Mouse (Mus musculus) left cerebral cortex, postnatal 25 days (tissue): ENCODE data around the gene Cnot6. TPM values are rescaled to one million over a fixed set of nuclear protein-coding genes. Genes with fewer than 3 reads are reported as not detected.

ENCODE experiments used
- DNase-seq, 2 experiments: peaks; one replicate each; pipeline ENCODE4 v3.0.0; 2022; ENCODE audit warnings: low spot score in 2 of 2, mixed read lengths in 1 of 2
- intact Hi-C: fragments of 180-260 bp; cut with DNase I; formaldehyde crosslinking; loops from one replicate; pipeline ENCODE4 v1.15.1; 2025
- total RNA-seq, 2 experiments: library from RNA; stranded (reverse); gene quantifications; 2 replicates each; pipeline ENCODE4 v1.2.3; 2021

The Cnot6 gene
- total RNA-seq, result 10 to 100 TPM; 44.7 to 51.6 TPM

DNA sequence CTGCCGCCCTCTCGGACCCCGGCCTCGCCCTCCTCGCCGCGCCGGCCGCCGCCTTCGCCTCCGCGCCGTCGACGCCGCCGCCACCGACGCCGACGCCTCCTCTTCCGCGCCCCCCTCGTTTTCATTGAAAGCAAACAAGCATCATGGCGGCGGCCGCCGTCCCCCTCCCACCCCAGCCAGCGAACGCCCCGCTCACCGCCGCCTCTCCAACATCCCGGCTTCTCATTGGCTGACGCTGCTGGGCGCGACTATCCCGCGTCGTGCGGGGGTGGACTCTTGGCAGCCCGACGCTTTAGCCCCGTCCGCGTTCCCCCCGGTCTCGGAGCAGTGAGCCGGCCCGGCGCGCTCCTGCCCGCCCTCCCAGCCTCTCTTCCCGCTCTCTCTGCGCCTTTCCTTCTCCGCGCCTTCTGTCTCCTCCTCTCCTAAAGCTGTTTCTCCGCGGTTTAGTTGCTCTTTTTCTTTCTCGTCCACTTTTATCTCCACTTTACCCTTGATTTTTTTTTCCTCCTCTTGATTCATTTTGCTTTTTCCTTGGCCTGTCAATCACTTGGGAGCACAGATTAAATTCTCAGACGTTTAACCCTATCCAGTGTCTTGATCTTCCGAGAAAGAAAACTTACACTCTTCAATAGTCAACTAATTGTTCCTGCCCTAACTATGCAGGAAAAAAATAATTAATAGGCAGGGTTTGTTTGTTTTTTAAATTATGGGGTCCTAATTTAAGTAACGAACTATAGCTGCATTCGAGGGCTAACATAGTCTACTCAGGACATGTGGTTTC is at the start of gene Cnot6:
Gene Cnot6, minus strand, starts transcription at position 169 of the 781 bp plus-strand sequence.
- peak; percentile 98 for DNase-seq
- intact Hi-C loops, result loop anchor here (5.0 to 10.0 kb wide), 2 partner anchors 135 to 252 kb away; partner anchors contain the start of gene Mapk9

DNA sequence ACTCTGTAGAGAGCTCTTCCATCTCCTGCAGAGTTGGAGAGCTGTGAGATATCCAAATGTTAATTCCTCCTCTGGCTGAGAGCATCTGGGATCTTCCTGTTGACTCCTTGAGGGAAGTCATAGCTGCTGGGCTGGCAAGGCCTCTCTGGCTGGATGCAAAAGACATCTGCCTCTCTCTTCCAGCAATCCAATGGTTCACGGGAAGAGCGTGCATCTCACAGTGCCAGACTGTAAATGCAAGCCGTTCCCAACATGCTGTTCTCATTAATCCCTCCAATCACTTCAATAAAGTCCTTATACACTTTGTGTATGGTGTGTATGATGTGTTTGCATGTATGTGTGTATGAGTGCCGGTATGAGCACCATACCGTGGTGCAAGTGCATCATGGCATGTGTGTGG is 48.6 kb upstream of the Cnot6 start:
- intact Hi-C loops, result no loop called here

DNA sequence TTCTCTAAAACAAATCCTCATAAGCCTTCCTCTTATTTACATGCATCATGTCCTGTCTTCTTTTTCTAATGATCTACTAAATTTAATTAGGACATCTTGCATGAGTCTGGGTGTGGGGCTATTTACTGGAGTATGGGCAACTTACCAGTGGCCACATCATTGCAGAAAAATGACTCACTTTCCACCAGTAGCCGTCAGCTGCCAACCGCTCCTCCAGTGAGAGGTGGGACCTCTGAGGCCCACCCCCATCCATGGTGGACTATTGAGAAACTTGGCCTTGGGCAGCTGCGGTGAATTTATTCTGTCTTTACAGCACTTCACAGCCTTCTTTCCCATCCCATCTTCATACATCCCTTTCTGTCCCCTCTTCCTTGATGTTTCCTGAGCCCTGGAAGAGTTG is 45.6 kb upstream of the Cnot6 start:
- intact Hi-C loops, result no loop called here
- no peak for DNase-seq

More for the DNA sequence above, 48.6 kb upstream of the Cnot6 start:
- no peak for DNase-seq

DNA sequence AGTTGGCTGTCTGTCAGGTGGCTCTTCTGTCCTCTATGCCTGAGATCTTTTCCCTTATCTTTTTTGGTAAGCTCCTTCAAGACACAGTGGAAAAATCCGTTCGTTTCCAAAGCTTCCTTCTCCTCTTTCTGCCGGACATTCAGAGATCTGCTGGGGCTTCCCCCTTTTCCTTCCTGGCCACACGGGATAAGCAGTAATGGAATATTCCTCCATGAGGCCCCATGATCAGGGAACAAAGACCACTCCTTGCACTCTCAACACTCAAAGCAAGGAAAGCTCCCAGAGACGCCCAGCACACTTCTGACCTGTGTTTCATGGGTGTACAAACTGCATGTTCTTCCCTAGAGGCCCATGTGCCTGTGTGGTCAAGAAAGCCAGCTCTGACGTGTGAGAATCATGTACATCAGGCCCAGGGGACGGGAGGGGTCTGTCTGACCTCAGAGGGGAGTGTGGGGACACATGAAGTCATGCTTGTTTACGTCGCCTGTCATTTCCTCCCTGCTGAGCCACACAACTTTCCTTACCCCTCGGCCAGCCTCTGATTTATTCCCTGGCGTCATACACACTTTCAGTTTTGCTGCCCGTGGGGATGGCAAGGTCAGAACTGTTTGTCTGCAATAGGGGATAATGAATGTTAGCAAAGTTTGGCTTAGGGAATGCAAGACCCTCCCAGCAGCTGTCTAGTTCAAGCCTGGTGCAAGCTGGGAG is 42.6 kb upstream of the Cnot6 start:
- intact Hi-C loops, result no loop called here
- DNase-seq, result no peak

DNA sequence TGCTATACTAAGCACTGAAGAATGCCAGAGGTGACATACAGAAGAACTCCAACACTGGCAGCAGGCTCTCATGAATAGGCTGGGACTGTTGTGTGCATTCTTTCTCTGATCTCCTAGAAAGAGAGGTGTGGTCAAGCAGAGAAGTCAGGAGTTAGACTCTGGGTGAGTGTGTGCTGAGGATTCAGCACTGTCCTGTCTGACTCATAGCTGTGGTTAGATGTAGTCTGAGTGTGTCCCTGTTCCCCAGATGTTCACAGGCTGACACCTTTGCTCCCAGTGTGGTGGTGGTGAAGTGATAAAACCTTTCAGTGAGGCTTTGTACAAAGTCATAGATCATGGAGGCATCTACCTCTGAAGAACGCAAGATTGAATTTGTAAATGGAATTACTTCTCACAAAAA is 34.2 kb upstream of the Cnot6 start:
- intact Hi-C loops, result no loop called here
- DNase-seq, result no peak

DNA sequence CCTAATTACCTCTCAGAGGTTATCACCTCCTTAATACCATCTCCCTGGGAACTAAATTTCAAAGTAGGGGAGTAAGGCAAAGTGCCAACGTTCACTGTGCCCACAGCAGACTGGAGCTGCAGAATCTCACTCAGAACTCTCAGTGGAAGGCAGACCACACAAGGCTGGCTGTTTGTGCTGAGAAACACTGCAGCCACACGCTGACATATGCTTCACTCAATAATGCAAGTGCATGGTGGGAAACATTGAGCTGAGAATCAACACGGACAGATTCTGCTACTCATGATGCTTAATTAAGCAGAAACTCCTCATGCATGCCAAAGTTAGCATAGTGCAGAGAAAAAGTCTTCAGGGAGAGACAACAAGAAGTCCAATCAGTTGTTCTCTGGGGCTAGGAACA is 33.3 kb upstream of the Cnot6 start:
- intact Hi-C loops, result no loop called here
- DNase-seq, result no peak

DNA sequence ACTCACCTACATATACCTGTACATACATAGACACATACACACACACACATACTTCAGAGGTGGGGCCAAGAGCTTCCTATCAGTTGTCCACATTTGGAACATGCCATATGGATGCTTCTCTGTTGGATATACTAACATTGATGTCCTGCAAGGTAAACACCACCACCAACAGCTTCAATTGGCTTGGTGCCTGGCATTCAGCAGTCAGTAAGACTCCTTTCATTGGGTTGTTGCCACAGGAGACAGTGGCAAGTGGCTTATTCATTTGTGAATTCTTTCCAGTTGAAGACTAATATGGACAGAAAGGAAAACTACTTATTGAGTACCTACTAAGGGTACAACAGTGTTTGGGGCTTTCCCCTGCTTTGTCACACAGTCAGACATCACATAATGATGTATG is 32.5 kb upstream of the Cnot6 start:
- no peak for DNase-seq
- intact Hi-C loops, result no loop called here

DNA sequence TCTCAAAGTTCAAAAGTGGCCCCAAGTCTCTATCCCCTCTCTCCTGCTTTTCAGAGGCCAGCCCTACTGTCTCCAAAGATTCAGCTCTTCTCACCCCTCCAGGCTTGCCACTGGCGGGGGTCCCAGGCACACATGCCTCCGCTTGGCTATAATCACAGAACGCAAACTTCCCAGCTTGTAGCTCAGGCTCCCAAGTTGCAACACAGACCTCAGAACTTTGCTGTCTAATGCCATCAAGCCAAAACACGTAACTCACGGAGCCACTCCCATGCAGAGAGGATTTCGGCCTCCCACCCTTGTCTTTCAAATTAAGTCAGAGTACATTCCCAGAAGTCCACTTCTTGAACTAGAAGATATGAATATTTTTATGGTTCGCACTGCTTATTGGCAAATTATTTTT is 31.1 kb upstream of the Cnot6 start:
- intact Hi-C loops, result no loop called here
- DNase-seq, result no peak

DNA sequence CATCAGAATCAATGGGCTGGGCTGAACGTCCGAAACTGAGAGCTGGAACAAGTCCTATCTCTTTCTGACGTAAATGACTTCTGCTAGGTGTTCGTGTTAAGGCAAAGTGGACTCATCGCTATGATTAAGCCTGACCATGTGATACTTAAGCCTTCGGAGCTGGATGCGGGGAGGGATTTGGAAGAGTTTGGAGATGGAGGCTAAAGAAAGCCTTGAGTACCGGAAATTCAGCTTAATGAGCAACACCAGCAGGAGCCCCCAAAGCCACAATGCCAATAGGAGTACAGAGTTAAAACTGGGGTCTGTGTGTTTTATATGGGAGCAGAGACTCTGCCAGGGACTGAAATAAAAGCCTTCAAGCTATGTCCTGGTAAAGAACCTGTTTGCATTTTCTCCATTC is 29.7 kb upstream of the Cnot6 start:
- intact Hi-C loops, result no loop called here
- no peak for DNase-seq

DNA sequence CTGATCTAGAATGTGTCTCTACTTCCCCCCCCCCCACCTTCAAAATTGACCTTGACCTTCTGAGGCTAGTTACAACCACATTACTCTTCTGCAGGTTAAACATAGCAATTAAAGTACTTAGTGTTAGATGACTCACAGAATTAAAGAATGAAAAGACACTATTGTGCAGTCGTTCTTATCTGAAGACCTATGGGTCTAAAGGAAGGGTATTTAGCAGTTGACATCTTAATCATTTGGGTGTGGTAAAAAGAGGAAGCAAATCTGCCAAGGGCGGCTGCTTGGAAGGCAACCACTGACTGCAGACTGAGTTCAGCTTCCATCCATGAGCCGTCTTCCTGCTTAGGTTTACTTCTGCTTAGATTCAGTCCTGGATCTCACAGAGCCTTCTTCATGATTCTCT is 27.3 kb upstream of the Cnot6 start:
- DNase-seq, result no peak
- intact Hi-C loops, result loop anchor here (5.0 kb wide), 1 partner anchor 33 kb away; no protein-coding TSS in a partner anchor

DNA sequence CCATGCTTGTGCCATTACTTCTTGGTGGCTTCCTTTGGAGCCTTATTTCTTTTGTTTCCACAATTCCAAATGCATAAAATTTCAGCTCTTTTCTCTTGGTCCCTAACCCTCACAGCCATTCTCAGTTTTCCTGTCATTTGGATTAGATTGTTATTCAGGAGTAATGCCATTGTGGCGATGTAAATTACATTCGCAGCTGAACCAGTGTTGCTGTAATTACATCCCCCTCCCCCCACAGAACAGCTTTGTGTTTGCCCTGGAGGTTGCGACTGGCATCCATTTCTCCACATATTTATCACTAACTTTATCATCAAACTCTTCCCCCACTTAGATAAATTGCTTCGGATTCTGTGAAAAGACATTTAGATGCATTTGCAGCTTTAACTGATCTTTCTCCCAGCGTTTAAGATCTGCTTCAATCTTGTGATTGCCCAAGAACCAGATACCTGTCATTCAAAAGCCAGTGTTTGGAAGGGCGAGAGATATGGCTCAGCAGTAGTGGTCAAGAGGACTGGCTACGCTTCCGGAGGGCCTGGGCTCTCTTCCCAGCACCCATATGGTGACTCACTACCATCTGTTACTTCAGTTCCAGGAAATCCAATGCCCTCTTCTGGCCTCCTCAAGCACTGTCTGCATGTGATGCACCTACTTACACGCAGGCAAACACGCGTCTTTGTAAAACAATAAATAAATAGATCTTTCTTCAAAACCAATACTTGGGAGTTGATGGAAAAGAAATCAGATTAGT is 26.3 kb upstream of the Cnot6 start:
- DNase-seq, result no peak
- intact Hi-C loops, result loop anchor here (5.0 kb wide), 1 partner anchor 33 kb away; no protein-coding TSS in a partner anchor

DNA sequence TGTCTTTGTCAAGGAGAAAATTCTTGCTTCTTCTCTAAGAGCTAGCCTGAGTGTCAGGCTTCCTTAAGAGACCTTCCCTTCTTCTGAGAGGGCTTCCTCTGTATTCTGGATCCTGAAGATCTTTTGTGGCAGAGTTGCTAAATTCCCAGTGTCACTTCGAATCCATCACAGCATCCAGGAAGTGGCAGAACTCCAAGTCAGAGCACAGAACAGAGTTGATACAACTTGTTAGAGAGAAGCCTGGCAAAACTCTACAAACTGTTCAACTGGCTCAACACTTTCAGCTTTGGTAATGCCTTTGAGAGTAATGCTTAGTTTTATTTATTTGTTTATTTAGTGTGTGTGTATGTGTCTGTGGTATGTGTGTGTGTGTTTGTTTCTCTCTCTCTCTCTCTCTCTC is 25.1 kb upstream of the Cnot6 start:
- intact Hi-C loops, result loop anchor here (5.0 kb wide), 1 partner anchor 35 kb away; no protein-coding TSS in a partner anchor
- DNase-seq, result no peak

DNA sequence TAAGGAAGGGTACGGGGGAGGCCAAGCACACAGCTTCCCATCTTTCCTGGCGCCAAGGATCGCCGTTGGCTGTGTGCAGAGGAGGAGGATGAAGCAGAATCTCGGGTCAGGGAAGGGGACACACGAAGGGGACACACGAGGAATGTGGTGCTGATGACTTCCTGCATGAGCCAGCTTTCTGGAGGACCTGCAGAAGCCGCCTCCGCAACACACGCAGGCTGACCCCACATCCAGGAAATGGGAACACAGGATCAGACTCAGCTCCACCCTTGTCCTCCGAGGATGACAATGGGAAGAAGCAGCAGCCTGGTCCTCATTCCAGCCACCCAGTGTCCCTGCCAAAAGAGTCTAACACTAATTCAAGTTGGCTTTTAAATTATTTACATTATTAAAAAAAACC is 22.2 kb upstream of the Cnot6 start:
- intact Hi-C loops, result loop anchor here (5.0 kb wide), 1 partner anchor 38 kb away; no protein-coding TSS in a partner anchor
- DNase-seq, result no peak

DNA sequence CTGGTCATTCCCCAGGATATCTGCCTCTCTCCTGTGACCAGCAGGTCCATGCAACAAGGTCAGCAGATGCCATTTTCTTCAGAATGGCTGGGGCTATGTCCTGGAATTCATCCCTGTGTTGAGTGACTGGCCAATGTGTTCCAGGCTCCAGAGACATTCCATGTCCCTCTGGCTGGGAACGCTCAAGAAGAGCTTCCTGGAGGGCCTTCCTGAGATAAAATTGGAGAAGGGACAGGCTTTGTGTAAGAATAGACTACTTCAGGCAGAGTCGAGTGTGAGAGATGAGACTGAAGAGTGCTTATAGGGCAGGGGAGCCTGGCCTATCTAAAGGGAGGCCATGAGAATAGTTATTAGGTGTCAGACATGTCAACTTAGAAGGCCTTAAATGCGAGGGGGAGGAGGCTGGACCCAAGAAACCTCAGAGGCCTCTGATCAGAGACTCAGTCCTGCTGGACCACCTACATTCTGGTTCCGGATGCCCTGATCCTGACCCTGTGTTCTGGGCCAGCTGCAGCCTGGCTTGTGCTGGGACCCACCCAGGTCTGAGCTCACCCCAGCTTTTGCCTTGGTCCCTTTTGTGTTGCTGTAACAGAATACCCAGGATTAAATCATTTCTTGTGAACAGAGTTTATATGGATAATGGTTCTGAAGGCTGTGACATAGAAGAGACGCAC is 17.9 kb upstream of the Cnot6 start:
- DNase-seq, result no peak
- intact Hi-C loops, result no loop called here

DNA sequence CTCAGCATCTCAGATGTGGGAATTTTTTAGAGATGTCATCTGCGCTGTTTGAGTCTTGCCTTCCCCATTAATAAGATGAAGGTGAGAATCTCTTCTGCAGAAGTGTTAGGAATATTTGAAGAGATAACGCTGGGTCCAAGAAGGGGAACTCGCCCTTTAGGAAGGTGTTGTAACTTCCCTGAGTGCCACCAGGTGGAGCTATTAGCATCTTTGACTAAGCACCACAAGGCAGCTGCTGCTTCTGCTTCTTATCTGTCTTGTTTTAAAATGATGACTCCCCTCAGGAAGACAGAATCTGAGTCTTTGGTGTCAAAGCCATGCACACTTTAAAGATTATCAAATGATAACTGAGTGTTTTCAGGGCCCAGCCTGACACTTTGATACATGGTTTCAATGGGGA is 15.4 kb upstream of the Cnot6 start:
- intact Hi-C loops, result loop anchor here (1.0 kb wide), 1 partner anchor 117 kb away; no protein-coding TSS in a partner anchor

DNA sequence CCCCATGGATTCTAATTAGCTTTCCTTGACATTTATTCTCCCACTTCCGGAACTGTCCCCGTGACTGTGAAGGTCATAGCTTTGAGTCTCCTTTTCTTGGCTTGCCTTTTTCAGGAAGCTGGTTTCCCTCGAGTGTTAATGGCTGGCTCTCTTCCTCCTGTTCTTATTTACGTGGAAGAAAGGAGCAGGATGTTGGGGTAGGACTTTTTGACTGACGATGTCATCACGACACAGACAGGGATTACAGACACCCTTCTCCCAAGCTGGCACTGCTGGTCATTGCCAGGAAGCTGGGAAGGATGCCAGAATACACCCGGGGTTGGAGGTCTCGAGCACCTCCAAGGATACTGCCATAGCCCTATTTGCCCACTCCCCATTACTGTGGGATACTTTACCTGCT is 14.3 kb upstream of the Cnot6 start:
- DNase-seq, result no peak
- intact Hi-C loops, result loop anchor here (1.0 kb wide), 1 partner anchor 144 kb away; no protein-coding TSS in a partner anchor

More for the DNA sequence above, 15.4 kb upstream of the Cnot6 start:
- peak; percentile 71 to 80 for DNase-seq

DNA sequence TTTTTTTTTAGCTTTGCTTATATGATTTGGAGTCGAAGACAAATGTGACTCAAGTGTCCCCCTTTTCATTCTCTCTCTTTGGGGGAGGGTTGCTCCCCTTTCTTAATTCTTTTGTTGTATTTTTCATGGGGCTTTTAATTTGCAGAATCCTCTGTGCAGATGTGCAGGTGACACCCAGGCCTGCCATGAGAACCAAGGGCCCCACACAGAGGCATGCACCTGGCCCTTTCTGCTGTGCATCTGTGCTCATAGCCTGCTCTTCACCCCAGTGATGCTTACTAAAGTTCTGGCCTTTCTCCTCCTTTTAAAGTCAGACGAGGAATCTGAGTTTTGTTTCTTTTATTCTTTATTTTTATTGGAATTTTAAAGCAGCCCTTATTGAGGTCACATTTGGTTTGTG is 12.2 kb upstream of the Cnot6 start:
- DNase-seq, result no peak
- intact Hi-C loops, result no loop called here

DNA sequence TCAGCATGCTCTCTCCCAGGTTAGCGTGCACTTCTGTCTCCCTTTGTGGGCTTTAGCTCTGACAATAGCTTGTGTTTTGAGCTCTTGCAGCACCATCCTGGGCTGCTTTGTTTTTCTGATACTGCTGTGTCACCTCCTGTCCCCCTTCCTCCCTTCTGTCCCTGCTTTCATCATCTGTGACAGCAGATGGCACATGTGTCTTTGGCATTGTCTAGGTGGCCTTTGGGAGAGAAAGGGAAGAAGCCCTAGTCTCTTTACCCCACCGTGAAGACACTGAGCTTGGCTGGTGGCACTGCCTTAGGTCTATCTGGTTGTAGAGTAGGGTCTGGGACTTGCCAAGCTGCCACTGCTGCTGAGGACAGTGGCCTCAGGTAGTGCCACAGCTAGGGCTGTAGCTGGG is 10.8 kb upstream of the Cnot6 start:
- DNase-seq, result no peak
- intact Hi-C loops, result no loop called here

DNA sequence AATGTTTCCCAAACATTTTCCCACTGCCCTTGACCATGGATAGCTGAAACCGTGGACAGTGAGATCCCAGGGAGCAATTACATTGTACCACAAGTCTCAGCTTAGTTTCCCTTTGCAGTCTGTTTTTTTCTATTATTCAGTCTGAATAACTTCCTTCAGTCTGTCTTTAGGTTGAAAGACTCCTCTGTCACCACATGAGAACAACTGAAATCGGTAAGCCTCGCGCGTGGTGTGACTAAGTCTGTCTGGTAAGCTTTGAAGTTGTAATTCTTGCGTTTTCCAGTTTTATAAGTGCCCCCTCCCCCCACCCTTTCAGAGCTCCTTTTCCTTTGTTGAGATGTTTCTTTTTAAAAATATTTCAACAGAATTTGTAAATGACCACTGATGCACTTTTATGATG is 10.2 kb upstream of the Cnot6 start:
- no peak for DNase-seq
- intact Hi-C loops, result no loop called here

DNA sequence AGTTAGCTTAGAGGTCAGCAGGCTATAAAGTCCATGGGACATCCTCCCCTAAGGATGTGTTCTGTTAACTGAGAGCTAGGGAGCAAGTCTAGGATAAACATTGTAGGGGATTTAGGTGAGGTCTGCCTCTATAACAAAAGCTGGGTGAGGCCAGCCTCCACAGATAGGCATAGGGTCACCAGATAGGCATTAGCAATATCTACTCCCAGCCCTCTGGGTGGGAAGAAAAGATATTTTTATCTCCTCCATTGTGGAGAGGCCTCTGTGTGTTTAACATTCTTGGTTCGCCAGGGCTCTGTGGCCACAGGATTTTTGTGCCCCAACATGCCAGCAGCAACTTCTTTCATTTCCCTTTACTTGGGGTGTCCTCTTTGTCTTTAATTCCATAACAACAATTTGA is 8.8 kb upstream of the Cnot6 start:
- DNase-seq, result no peak
- intact Hi-C loops, result no loop called here
